Mouse (Mus musculus) ES-E14 (cell line): ENCODE measurements at regions not wholly inside any gene's neighbourhood (a gene's known extent, or its start where the extent isn't known, plus 50 kb on each side); places are given as distances from the start of the nearest gene placed in this dataset.

Experiments used
- CHD2 ChIP-seq: IDR thresholded peaks from 2 replicates; pipeline ENCODE4 v1.6.1; 2014; ENCODE audit warnings: mild to moderate bottlenecking, low read depth, low read length, inconsistent platforms
- HCFC1 ChIP-seq: IDR thresholded peaks from 2 replicates; pipeline ENCODE4 v1.6.1; 2012; ENCODE audit warnings: low read length, inconsistent platforms, borderline replicate concordance; ENCODE audit not compliant: insufficient read depth
- MAFK ChIP-seq: IDR thresholded peaks from 2 replicates; pipeline ENCODE4 v1.6.1; 2014; ENCODE audit warnings: mild to moderate bottlenecking, low read depth, low read length, inconsistent platforms; ENCODE audit not compliant: insufficient read depth
- ZC3H11A ChIP-seq: IDR thresholded peaks from 2 replicates; pipeline ENCODE4 v1.6.1; 2012; ENCODE audit warnings: low read depth, mild to moderate bottlenecking, inconsistent platforms, low read length, borderline replicate concordance

DNA sequence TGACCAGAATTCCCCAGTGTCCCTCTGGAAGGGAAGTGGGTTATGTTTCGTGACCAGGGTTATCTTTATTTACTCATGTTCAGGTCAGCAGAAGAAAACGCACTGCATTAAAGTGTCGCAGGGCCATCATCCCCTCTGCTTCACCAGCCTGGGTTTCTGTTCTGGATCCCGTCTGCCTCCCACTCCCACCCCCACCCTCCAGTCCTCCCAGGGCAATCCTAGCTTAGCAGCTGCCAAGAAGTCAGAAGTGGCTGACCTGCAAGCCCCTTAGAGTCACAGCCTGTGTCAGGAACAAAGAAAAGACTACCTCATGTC is 155.4 kb upstream of the Npvf start:
- TF ChIP-seq ZC3H11A (no peak), MAFK (no peak), HCFC1 (no peak), CHD2 (no peak)
